Mouse (Mus musculus): ENCODE results near the gene Mrln. TPM values are rescaled to one million over a fixed set of nuclear protein-coding genes. Genes with fewer than 3 reads are reported as not detected.

Gene Mrln
- 0.55 and 0.59 TPM in 2 replicates for polyA plus RNA-seq (2014; fragmentation: Nextera tagmentation; extraction: Ambion mirVana)

GRCm38 (mm10) chr10:70204505-70205399 is at the start of gene Mrln:
TSS of gene Mrln (plus strand) at chr10:70204664.
- 71% methylated on average over 17 of the region's 17 CpGs for WGBS
- H3K4me1 ChIP-seq (replicated peaks; ENCODE audit: control insufficient read depth, insufficient read depth, low read length): no peaks in the 10 kb centered on the region
- no peaks in the 10 kb centered on the region for H3K36me3 ChIP-seq (replicated peaks; ENCODE audit: control insufficient read depth, insufficient read depth)
- no peak for DNase-seq (ENCODE audit: low spot score)
- H3K9ac ChIP-seq: no peak within 1 kb of the TSS
- no peaks in the 10 kb centered on the region for H3K27me3 ChIP-seq (ENCODE audit: control insufficient read depth, insufficient read depth, low read length)
- no peak for ATAC-seq (ENCODE audit: low FRiP score)
- H3K27ac ChIP-seq: no peak within 1 kb of the TSS
- H3K9me3 ChIP-seq (ENCODE audit: control insufficient read depth, low read length): no peaks in the 10 kb centered on the region
- no peak within 1 kb of the TSS for H3K4me2 ChIP-seq (replicated peaks)
- no peak within 1 kb of the TSS for H3K4me3 ChIP-seq (replicated peaks; ENCODE audit: low read length)

- Histone ChIP-seq H3K9me3 (ENCODE audit: control insufficient read depth, low read length) (no peaks in the 10 kb centered on the region), H3K27ac (no peak overlapping the region), H3K27me3 (ENCODE audit: control insufficient read depth, insufficient read depth, low read length) (no peaks in the 10 kb centered on the region), H3K36me3 (replicated peaks; ENCODE audit: control insufficient read depth, insufficient read depth) (peaks cover 25% of the 10 kb centered on the region), H3K4me1 (replicated peaks; ENCODE audit: control insufficient read depth, insufficient read depth, low read length) (peaks cover 7% of the 10 kb centered on the region; the same call in 1 of the 2 replicates), H3K9ac (no peak overlapping the region), H3K4me3 (replicated peaks; ENCODE audit: low read length) (no peak overlapping the region), H3K4me2 (replicated peaks) (no peak overlapping the region)
- ATAC-seq (ENCODE audit: low FRiP score): no peak
- DNase-seq (ENCODE audit: low spot score): no peak
- WGBS: 73% methylated on average over 3 of the region's 3 CpGs
Observed at GRCm38 (mm10) chr10:70156431-70157165, 47.9 kb upstream of the Mrln start.

GRCm38 (mm10) chr10:70159651-70160320 is 44.7 kb upstream of the Mrln start:
- no peaks in the 10 kb centered on the region for H3K27me3 ChIP-seq (ENCODE audit: control insufficient read depth, insufficient read depth, low read length)
- 68% methylated on average over 12 of the region's 12 CpGs for WGBS
- peaks cover 21% of the 10 kb centered on the region for H3K36me3 ChIP-seq (replicated peaks; ENCODE audit: control insufficient read depth, insufficient read depth)
- H3K27ac ChIP-seq: no peak overlapping the region
- no peak for DNase-seq (ENCODE audit: low spot score)
- no peak overlapping the region for H3K4me2 ChIP-seq (replicated peaks)
- no peaks in the 10 kb centered on the region for H3K4me1 ChIP-seq (replicated peaks; ENCODE audit: control insufficient read depth, insufficient read depth, low read length)
- no peak overlapping the region for H3K4me3 ChIP-seq (replicated peaks; ENCODE audit: low read length)
- no peak for ATAC-seq (ENCODE audit: low FRiP score)
- H3K9ac ChIP-seq: no peak overlapping the region
- no peaks in the 10 kb centered on the region for H3K9me3 ChIP-seq (ENCODE audit: control insufficient read depth, low read length)

GRCm38 (mm10) chr10:70160811-70161210 is 43.7 kb upstream of the Mrln start:
- Histone ChIP-seq H3K4me1 (replicated peaks; ENCODE audit: control insufficient read depth, insufficient read depth, low read length) (peaks cover 4% of the 10 kb centered on the region; the same call in 1 of the 2 replicates), H3K4me3 (replicated peaks; ENCODE audit: low read length) (no peak overlapping the region), H3K4me2 (replicated peaks) (no peak overlapping the region), H3K9me3 (ENCODE audit: control insufficient read depth, low read length) (no peaks in the 10 kb centered on the region), H3K27ac (no peak overlapping the region), H3K27me3 (ENCODE audit: control insufficient read depth, insufficient read depth, low read length) (no peaks in the 10 kb centered on the region), H3K36me3 (replicated peaks; ENCODE audit: control insufficient read depth, insufficient read depth) (peaks cover 13% of the 10 kb centered on the region), H3K9ac (no peak overlapping the region)
- 91% methylated on average over 12 of the region's 12 CpGs for WGBS
- ATAC-seq (ENCODE audit: low FRiP score) (no peak), DNase-seq (ENCODE audit: low spot score) (no peak)

GRCm38 (mm10) chr10:70161504-70161903 is 43.0 kb upstream of the Mrln start:
- Histone ChIP-seq H3K9ac (no peak overlapping the region), H3K27me3 (ENCODE audit: control insufficient read depth, insufficient read depth, low read length) (no peaks in the 10 kb centered on the region), H3K9me3 (ENCODE audit: control insufficient read depth, low read length) (no peaks in the 10 kb centered on the region), H3K4me1 (replicated peaks; ENCODE audit: control insufficient read depth, insufficient read depth, low read length) (peaks cover 4% of the 10 kb centered on the region; the same call in 1 of the 2 replicates), H3K4me3 (replicated peaks; ENCODE audit: low read length) (no peak overlapping the region), H3K27ac (no peak overlapping the region), H3K4me2 (replicated peaks) (no peak overlapping the region), H3K36me3 (replicated peaks; ENCODE audit: control insufficient read depth, insufficient read depth) (peaks cover 7% of the 10 kb centered on the region)
- 91% methylated on average over 14 of the region's 14 CpGs for WGBS
- ATAC-seq (ENCODE audit: low FRiP score) (no peak), DNase-seq (ENCODE audit: low spot score) (no peak)

- H3K9ac ChIP-seq: no peak overlapping the region
- ATAC-seq (ENCODE audit: low FRiP score): no peak
- WGBS: 52% methylated on average over 5 of the region's 5 CpGs
- peaks cover 9% of the 10 kb centered on the region for H3K4me1 ChIP-seq (replicated peaks; ENCODE audit: control insufficient read depth, insufficient read depth, low read length)
- no peak overlapping the region for H3K4me2 ChIP-seq (replicated peaks)
- peaks cover 19% of the 10 kb centered on the region for H3K36me3 ChIP-seq (replicated peaks; ENCODE audit: control insufficient read depth, insufficient read depth)
- H3K27me3 ChIP-seq (ENCODE audit: control insufficient read depth, insufficient read depth, low read length): no peaks in the 10 kb centered on the region
- no peak overlapping the region for H3K4me3 ChIP-seq (replicated peaks; ENCODE audit: low read length)
- no peak for DNase-seq (ENCODE audit: low spot score)
- H3K27ac ChIP-seq: no peak overlapping the region
- H3K9me3 ChIP-seq (ENCODE audit: control insufficient read depth, low read length): no peaks in the 10 kb centered on the region
Observed at GRCm38 (mm10) chr10:70163681-70164080, 40.8 kb upstream of the Mrln start.

GRCm38 (mm10) chr10:70165877-70166276 is 38.6 kb upstream of the Mrln start:
- Histone ChIP-seq H3K4me2 (replicated peaks) (no peak overlapping the region), H3K27ac (no peak overlapping the region), H3K36me3 (replicated peaks; ENCODE audit: control insufficient read depth, insufficient read depth) (peaks cover 27% of the 10 kb centered on the region), H3K4me1 (replicated peaks; ENCODE audit: control insufficient read depth, insufficient read depth, low read length) (peaks cover 17% of the 10 kb centered on the region), H3K27me3 (ENCODE audit: control insufficient read depth, insufficient read depth, low read length) (no peaks in the 10 kb centered on the region), H3K9me3 (ENCODE audit: control insufficient read depth, low read length) (no peaks in the 10 kb centered on the region), H3K9ac (no peak overlapping the region), H3K4me3 (replicated peaks; ENCODE audit: low read length) (no peak overlapping the region)
- 71% methylated on average over 6 of the region's 6 CpGs for WGBS
- ATAC-seq (ENCODE audit: low FRiP score) (no peak), DNase-seq (ENCODE audit: low spot score) (no peak)

GRCm38 (mm10) chr10:70166427-70166826 is 38.0 kb upstream of the Mrln start:
- Histone ChIP-seq H3K9ac (no peak overlapping the region), H3K9me3 (ENCODE audit: control insufficient read depth, low read length) (no peaks in the 10 kb centered on the region), H3K4me2 (replicated peaks) (no peak overlapping the region), H3K4me1 (replicated peaks; ENCODE audit: control insufficient read depth, insufficient read depth, low read length) (peaks cover 17% of the 10 kb centered on the region), H3K4me3 (replicated peaks; ENCODE audit: low read length) (no peak overlapping the region), H3K27ac (no peak overlapping the region), H3K27me3 (ENCODE audit: control insufficient read depth, insufficient read depth, low read length) (no peaks in the 10 kb centered on the region), H3K36me3 (replicated peaks; ENCODE audit: control insufficient read depth, insufficient read depth) (peaks cover 31% of the 10 kb centered on the region)
- WGBS: 93% methylated on average over 5 of the region's 5 CpGs
- DNase-seq (ENCODE audit: low spot score): no peak
- ATAC-seq (ENCODE audit: low FRiP score): no peak

- Histone ChIP-seq H3K27me3 (ENCODE audit: control insufficient read depth, insufficient read depth, low read length) (no peaks in the 10 kb centered on the region), H3K27ac (no peak overlapping the region), H3K9ac (no peak overlapping the region), H3K4me2 (replicated peaks) (no peak overlapping the region), H3K4me1 (replicated peaks; ENCODE audit: control insufficient read depth, insufficient read depth, low read length) (peaks cover 17% of the 10 kb centered on the region), H3K9me3 (ENCODE audit: control insufficient read depth, low read length) (no peaks in the 10 kb centered on the region), H3K36me3 (replicated peaks; ENCODE audit: control insufficient read depth, insufficient read depth) (peaks cover 37% of the 10 kb centered on the region), H3K4me3 (replicated peaks; ENCODE audit: low read length) (no peak overlapping the region)
- DNase-seq (ENCODE audit: low spot score) (no peak), ATAC-seq (ENCODE audit: low FRiP score) (no peak)
- WGBS: 85% methylated on average over 11 of the region's 11 CpGs
Observed at GRCm38 (mm10) chr10:70167625-70168024, 36.8 kb upstream of the Mrln start.
